Mouse (Mus musculus) neutrophil, adult 83 days (primary cell): ENCODE data around the gene Cited2. TPM values are rescaled to one million over a fixed set of nuclear protein-coding genes. Genes with fewer than 3 reads are reported as not detected.

ENCODE experiments used
- total RNA-seq, 2 experiments: library from RNA; stranded (reverse); gene quantifications; one replicate each; pipeline ENCODE4 v1.2.4; 2023

The Cited2 gene
- 100 to 1,000 TPM; 118 to 139 TPM for total RNA-seq

DNA sequence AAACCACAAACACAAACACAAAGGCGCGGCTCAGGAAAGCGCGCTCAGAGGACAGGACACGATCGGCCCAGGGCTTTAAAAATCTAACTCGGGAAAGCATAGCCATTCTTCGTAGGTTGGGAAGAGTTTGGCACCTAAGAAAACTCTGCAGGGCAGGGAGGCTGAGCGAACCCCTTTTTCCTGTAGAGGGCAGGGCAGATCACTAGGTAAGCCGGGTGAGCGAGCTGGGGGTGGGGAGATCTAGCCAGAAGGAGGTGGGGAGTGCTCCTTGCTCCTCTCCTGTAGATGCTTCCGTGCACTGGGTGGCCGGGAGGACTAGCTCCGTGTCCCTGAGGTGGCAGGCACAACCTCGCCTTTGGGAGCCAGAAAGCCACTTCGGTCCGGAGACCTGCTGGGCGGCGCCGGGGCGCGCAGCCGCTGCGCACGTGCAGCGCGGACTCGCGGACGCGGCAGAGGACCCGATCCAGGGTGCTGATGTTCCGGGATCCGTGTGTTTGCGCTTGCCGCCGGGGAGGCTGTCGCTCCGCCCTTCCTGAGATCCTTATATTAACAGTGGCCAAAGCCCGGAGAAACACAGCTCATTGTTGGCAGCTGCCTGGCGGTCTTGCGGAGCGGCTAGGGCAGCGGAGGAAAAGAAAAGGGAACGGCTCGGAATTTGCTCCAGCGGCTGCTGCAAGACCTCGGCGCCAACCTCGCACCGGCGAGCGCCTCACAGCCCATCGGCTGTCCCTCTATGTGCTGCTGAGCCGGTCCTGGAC lies at the start of gene Cited2:
Gene Cited2 (plus strand): TSS at position 566 of the 758 bp plus-strand sequence.

Other genes starting within 250 kb of the Cited2 start
- under 1 TPM; 0.40 to 0.48 TPM for gene Txlnb, start 73.0 kb downstream of the Cited2 start, total RNA-seq
- 10 to 100 TPM; 34.9 to 45.9 TPM for gene Heca, start 224.8 kb downstream of the Cited2 start, total RNA-seq